Mouse (Mus musculus) inflammation-experienced regulatory T-cells, adult 16 weeks (primary cell): ENCODE data around the gene Nags. TPM values are rescaled to one million over a fixed set of nuclear protein-coding genes. Genes with fewer than 3 reads are reported as not detected.

Experiments
- polyA plus RNA-seq: library from polyadenylated mRNA; unstranded; fragments of 100-300 nt; shearing (Covaris generic); gene quantifications from one replicate; pipeline ENCODE4 v1.2.1, GENCODE M21; 2017

The Nags gene
- not detected for polyA plus RNA-seq

GRCm38 (mm10) chr11:102145471-102146001, at the start of gene Nags:
Gene Nags, plus strand, starts transcription at chr11:102145513.

DNA sequence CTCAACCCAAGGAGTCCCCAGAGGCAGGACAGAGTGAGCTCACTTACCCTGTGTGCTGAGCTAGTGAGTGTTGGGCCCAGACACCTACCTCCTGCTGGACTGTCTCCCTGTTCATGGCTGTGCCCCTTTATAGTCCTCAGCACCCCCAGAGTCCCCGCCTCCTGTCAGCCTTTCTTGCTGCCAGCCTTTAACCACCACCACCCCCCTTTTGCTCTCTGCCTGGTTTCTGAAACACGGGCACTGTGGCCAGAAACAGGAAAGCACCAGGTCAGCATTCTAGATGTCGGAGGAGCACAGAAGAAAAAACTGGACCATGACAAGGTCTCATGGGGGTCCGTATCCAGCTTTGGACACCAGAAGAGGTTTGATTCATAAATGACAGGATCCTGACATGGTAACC, 44.1 kb upstream of the Nags start, which contains the start of gene Ppy:
TSS of gene Ppy (minus strand) at position 101 of the 400 bp plus-strand sequence.

GRCm38 (mm10) chr11:102107732-102108131, 37.6 kb upstream of the Nags start, which contains the start of gene Pyy:
Gene Pyy, minus strand, starts transcription at chr11:102107832.

DNA sequence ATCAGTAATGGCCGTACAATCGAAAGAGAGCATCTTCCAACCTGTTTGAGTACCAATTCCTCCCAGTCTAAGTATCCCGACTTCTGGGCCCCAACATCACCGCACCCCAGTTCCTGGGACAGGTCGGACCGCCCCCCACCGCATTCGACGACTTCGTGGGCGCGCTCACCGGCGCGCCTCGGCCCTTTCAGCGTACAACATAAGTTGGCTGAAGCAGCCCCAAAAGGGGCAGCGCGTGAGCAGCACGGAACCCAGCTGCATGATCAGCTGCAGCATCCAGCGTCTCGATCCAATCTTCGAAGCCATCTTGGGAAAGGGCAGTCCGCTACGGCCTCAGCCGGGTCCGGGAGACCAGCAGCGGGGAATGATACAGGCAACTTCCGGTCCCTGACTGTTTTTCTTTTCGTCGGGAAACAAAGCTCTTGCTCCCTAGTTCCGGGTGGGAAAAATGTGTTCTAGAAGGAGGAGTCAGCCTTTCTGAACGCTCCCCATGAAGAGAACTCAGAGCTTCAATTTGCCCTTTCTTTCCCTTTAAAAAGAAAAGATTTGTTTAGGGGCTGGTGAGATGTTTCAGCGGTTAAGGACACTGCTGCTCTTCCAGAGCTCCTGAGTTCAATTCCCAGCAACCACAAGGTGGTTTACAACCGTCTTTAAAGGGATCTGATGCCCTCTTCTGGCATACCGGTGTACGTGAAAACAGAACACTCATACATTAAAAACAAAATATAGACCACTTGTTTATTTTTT, 10.9 kb downstream of the Nags start, which contains the start of gene Tmem101:
TSS of gene Tmem101 (minus strand) at position 366 of the 747 bp plus-strand sequence.

DNA sequence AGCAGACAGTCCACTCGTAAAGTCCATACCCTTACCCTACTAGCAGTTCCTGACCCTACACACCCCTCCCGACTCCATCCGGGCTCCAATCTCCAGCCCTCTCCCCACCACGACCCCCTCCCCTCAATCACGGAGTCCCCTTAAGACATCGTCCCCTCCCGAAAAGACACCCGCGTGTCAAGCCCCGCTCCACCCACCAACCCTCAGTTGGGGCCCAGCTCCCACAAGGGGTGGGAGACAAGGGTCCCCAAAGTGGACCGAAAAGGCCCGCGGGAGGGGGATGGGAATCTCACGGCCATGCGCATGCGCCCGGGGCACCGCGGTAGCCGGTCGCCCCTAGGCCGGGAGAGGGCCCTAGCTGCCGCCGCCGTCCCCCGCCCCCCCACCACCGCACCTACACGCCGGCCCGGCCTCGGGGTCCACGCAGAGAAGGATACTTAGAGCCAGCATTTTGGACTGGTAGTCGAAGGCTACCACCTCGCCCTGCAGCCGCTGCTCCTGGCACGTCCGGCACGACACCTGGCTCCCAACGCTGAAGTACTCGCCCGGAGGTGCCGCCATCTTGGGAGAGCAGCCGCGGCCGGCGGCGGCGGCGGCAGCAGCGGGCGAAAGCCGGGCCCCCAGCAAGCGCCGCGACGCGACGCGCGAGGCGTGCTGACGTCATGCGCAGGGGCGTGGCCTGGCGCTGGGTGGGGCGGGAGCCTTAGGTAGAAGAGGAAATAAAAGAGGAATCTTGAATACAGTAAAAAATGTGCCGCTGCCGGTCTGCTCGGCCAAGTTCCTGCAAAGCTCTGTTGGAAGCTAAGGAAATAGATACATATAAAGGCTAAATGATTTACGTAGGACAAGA, 39.6 kb downstream of the Nags start, which contains the start of gene Lsm12:
TSS of gene Lsm12 (minus strand) at position 651 of the 850 bp plus-strand sequence.

DNA sequence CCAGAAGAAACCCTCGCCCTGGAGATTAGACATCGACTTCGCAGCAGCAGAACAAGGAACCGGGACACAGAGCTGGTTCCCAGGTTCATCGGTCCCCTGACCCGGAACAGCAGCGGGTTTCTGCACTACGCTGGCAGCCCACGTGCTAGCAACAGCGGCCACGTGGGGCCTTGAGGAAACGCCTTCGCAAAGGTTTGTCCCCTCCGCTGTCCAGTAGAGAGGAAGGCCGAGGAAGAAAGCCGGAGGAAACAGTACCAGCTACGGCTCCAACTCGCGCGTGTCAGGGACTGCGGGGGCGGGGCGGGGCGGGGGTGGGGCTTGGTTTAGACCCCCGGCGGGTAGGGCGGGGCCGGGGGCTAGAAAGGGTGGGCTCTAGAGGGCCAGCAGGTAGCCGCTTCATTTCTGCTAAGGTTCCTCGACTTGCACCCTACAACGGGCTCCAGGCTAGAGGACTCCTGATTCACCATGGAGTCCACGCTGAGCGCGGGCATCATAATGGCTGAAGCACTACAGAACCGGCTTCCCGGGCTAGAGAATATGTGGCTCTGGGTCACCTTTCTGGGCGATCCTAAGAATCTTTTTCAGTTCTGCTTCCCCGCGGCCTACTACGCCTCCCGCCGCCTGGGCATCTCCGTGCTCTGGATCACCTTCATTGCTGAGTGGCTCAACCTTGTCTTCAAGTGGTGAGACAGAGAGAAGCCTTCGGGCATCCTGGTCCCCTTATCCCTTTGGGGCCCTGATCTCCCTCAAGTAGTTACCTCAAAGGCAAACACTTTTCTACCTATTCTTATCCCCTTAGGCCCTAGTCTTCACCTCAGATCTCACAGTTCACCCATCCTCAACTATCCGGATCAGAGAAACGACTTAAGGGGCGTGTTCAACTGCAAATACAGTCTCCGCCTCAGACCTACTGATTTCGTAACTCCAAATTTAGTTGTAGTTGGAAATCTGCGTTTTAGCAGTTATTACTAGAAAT, 44.4 kb downstream of the Nags start, which contains the start of gene G6pc3:
TSS of gene G6pc3 (plus strand) at position 160 of the 976 bp plus-strand sequence.

Other genes with a start within 250 kb of the Nags start
- gene Sost, start 178.5 kb upstream of the Nags start, polyA plus RNA-seq: not detected
- gene Cfap97d1, start 161.2 kb upstream of the Nags start, polyA plus RNA-seq: not detected
- gene Dusp3, start 158.5 kb upstream of the Nags start, polyA plus RNA-seq: 0.60 TPM
- not detected for gene Mpp3, start 117.1 kb upstream of the Nags start, polyA plus RNA-seq
- gene Cd300lg, start 104.0 kb upstream of the Nags start, polyA plus RNA-seq: not detected
- gene Mpp2, start 57.0 kb upstream of the Nags start, polyA plus RNA-seq: 6.2 TPM
- not detected for gene Ppy, start 44.2 kb upstream of the Nags start, polyA plus RNA-seq
- gene Pyy, start 37.7 kb upstream of the Nags start, polyA plus RNA-seq: not detected
- 18.5 TPM for gene Tmem101, start 10.9 kb downstream of the Nags start, polyA plus RNA-seq
- 56.8 TPM for gene Lsm12, start 39.8 kb downstream of the Nags start, polyA plus RNA-seq
- gene G6pc3, start 44.1 kb downstream of the Nags start, polyA plus RNA-seq: 50.3 TPM
- gene Hdac5, start 84.7 kb downstream of the Nags start, polyA plus RNA-seq: 20.1 TPM
- gene BC030867, start 103.4 kb downstream of the Nags start, polyA plus RNA-seq: 1.9 TPM
- gene Asb16, start 123.2 kb downstream of the Nags start, polyA plus RNA-seq: not detected
- 69.7 TPM for gene Tmub2, start 139.4 kb downstream of the Nags start, polyA plus RNA-seq
- gene Atxn7l3, start 151.1 kb downstream of the Nags start, polyA plus RNA-seq: 8.1 TPM
- 112 TPM for gene Ubtf, start 174.2 kb downstream of the Nags start, polyA plus RNA-seq
- 1.8 TPM for gene Slc4a1, start 220.7 kb downstream of the Nags start, polyA plus RNA-seq
- 34.1 TPM for gene Rundc3a, start 247.9 kb downstream of the Nags start, polyA plus RNA-seq